Mouse (Mus musculus): Measurements from ENCODE around the gene Zfp52.

GRCm38 (mm10) chr17:21501365-21501764, 34.0 kb upstream of the Zfp52 start:
- TF ChIP-seq BHLHE40 (IDR thresholded peaks at IDR 0.05; ENCODE audit: borderline replicate concordance, low read depth, low read length): no peak
- no peak for TF ChIP-seq USF1 (IDR thresholded peaks at IDR 0.05; ENCODE audit: low read depth, low read length)
- TF ChIP-seq POLR2A (IDR thresholded peaks at IDR 0.05; ENCODE audit: control insufficient read depth in 1 of 2, insufficient read depth in 1 of 2, low read depth in 1 of 2, low read length in 2 of 2, poor library complexity in 1 of 2): no peak
- TF ChIP-seq CTCF (IDR thresholded peaks at IDR 0.05 in 2 of 3, conservative IDR thresholded peaks at IDR 0.05 in 1 of 3; ENCODE audit: control insufficient read depth in 1 of 3, insufficient read depth in 1 of 3, low read depth in 2 of 3, low read length in 3 of 3, poor library complexity in 1 of 3, severe bottlenecking in 1 of 3): no peak
- TF ChIP-seq MAX (IDR thresholded peaks at IDR 0.05; ENCODE audit: low read length): no peak
- TF ChIP-seq EP300 (IDR thresholded peaks at IDR 0.05; ENCODE audit: low read depth in 1 of 2, low read length in 2 of 2): no peak
- TF ChIP-seq HCFC1 (IDR thresholded peaks at IDR 0.05; ENCODE audit: low read depth, low read length): no peak
- no peak for TF ChIP-seq TAL1 (IDR thresholded peaks at IDR 0.05; ENCODE audit: low read length)
- no peak for TF ChIP-seq GABPA (IDR thresholded peaks at IDR 0.05; ENCODE audit: low read depth, low read length)
- TF ChIP-seq ELF1 (IDR thresholded peaks at IDR 0.05; ENCODE audit: low read depth, low read length): no peak
- no peak for TF ChIP-seq ZMIZ1 (IDR thresholded peaks at IDR 0.05; ENCODE audit: low read depth, low read length)
- no peak for TF ChIP-seq GATA1 (IDR thresholded peaks at IDR 0.05; ENCODE audit: low read depth, low read length)
- TF ChIP-seq NRF1 (IDR thresholded peaks at IDR 0.05; ENCODE audit: insufficient read depth, low read depth, low read length, poor library complexity, severe bottlenecking): no peak

All from MEL (cell line).